Mouse (Mus musculus): ENCODE results near the gene Cstb. TPM values are rescaled to one million over a fixed set of nuclear protein-coding genes. Genes with fewer than 3 reads are reported as not detected.
A peak's percentile ranks its signal among the peaks of the same experiment; 100 is the strongest.

Cstb gene
- polyA plus RNA-seq (2015; fragmentation: Nextera tagmentation; extraction: Ambion mirVana) = 265 and 273 TPM in 2 replicates

- Histone ChIP-seq H3K4me2 (replicated peaks) (peak within 1 kb of the TSS; percentile 73), H3K9ac (peak within 1 kb of the TSS; percentile 64), H3K4me1 (peaks cover 17% of the 10 kb centered on the region), H3K27ac (replicated peaks) (peak within 1 kb of the TSS; percentile 72), H3K36me3 (peaks cover 19% of the 10 kb centered on the region), H3K4me3 (replicated peaks) (peak within 1 kb of the TSS; percentile 71), H3K9me3 (replicated peaks) (no peaks in the 10 kb centered on the region), H3K27me3 (no peaks in the 10 kb centered on the region)
- ATAC-seq (ENCODE audit: insufficient number of reproducible peaks, low FRiP score, low TSS enrichment, low read depth) = peak; percentile 88
- under 1% methylated on average over 40 of the region's 40 CpGs for WGBS
Measured at GRCm38 (mm10) chr10:78425181-78426041, at the start of gene Cstb. Cstb (plus strand) TSS chr10:78425669.

DNA sequence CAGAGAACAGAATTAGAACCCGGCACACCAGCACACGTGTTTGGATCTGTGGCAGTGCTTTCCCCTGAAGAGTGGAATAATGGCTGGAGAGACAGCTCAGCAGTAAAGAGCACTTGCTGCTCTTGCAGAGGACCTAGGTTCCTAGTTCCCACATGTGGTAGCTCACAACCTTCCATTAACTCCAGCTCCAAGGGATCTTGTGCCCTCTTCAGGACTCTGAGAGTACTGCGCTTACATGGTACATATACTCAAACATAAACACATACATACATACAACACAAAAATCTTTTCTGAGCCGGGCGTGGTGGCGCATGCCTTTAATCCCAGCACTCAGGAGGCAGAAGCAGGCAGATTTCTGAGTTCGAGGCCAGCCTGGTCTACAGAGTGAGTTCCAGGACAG lies 47.0 kb upstream of the Cstb start:
- Histone ChIP-seq H3K9ac (no peak overlapping the region), H3K4me2 (replicated peaks) (no peak overlapping the region), H3K9me3 (replicated peaks) (no peaks in the 10 kb centered on the region), H3K27me3 (no peaks in the 10 kb centered on the region), H3K4me3 (replicated peaks) (no peak overlapping the region), H3K27ac (replicated peaks) (no peak overlapping the region), H3K36me3 (no peaks in the 10 kb centered on the region), H3K4me1 (no peaks in the 10 kb centered on the region)
- WGBS = 93% methylated on average over 7 of the region's 7 CpGs
- ATAC-seq (ENCODE audit: insufficient number of reproducible peaks, low FRiP score, low TSS enrichment, low read depth) = no peak

DNA sequence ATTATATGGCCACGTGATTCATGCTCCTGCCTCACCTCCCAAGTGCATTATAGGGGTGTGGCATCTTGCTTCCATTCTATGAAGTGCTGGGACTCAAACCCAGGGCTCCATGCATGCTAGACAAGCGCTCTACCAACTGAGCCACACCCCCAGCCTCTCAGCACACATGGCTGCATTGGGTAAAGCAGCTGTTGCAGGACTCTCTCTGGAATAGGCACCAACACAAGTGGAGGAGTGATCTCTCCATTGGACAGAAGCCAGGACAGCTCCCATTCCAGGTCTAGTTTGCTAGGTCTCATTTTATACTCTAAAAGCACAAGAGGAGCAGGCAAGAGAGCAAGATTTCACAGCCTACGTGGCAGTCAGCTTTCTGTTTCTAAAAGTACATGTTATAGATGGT lies 41.9 kb upstream of the Cstb start:
- H3K4me3 ChIP-seq (replicated peaks) = no peak overlapping the region
- no peak overlapping the region for H3K4me2 ChIP-seq (replicated peaks)
- H3K27me3 ChIP-seq = no peaks in the 10 kb centered on the region
- H3K27ac ChIP-seq (replicated peaks) = no peak overlapping the region
- no peaks in the 10 kb centered on the region for H3K9me3 ChIP-seq (replicated peaks)
- H3K4me1 ChIP-seq = no peaks in the 10 kb centered on the region
- 75% methylated on average over 3 of the region's 3 CpGs for WGBS
- no peaks in the 10 kb centered on the region for H3K36me3 ChIP-seq
- ATAC-seq (ENCODE audit: insufficient number of reproducible peaks, low FRiP score, low TSS enrichment, low read depth) = no peak
- no peak overlapping the region for H3K9ac ChIP-seq

DNA sequence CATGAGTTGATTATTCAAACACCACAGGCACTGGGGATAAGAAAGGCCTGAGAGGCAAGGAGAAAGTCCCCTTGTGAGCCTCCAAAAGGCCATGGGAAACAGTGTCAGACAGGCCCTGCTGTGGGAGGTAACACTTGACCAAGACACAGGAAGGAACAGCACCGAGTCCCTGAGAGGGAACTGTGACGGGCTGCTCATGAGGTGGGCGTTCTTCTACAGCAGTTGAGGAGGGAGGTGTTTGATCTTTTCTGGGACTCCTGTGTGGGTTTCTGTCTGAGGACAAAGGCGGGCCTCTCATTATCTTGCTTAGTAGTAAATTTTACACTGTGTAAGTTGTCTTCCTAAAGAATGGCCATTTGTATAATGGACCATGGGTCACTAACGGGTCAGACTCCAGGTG lies 39.9 kb upstream of the Cstb start:
- Histone ChIP-seq H3K27me3 (peaks cover 12% of the 10 kb centered on the region), H3K36me3 (no peaks in the 10 kb centered on the region), H3K4me2 (replicated peaks) (no peak overlapping the region), H3K4me1 (no peaks in the 10 kb centered on the region), H3K4me3 (replicated peaks) (no peak overlapping the region), H3K9ac (no peak overlapping the region), H3K27ac (replicated peaks) (no peak overlapping the region), H3K9me3 (replicated peaks) (no peaks in the 10 kb centered on the region)
- WGBS = 77% methylated on average over 5 of the region's 5 CpGs
- ATAC-seq (ENCODE audit: insufficient number of reproducible peaks, low FRiP score, low TSS enrichment, low read depth) = no peak

- H3K4me1 ChIP-seq = peaks cover 7% of the 10 kb centered on the region; the same call in 1 of the 2 replicates
- peaks cover 34% of the 10 kb centered on the region for H3K27me3 ChIP-seq
- H3K36me3 ChIP-seq = no peaks in the 10 kb centered on the region
- WGBS = 53% methylated on average over 20 of the region's 20 CpGs
- H3K27ac ChIP-seq (replicated peaks) = no peak overlapping the region
- H3K4me3 ChIP-seq (replicated peaks) = no peak overlapping the region
- no peak overlapping the region for H3K4me2 ChIP-seq (replicated peaks)
- no peak for ATAC-seq (ENCODE audit: insufficient number of reproducible peaks, low FRiP score, low TSS enrichment, low read depth)
- no peaks in the 10 kb centered on the region for H3K9me3 ChIP-seq (replicated peaks)
- no peak overlapping the region for H3K9ac ChIP-seq
Measured at GRCm38 (mm10) chr10:78388216-78388980, 37.1 kb upstream of the Cstb start.

DNA sequence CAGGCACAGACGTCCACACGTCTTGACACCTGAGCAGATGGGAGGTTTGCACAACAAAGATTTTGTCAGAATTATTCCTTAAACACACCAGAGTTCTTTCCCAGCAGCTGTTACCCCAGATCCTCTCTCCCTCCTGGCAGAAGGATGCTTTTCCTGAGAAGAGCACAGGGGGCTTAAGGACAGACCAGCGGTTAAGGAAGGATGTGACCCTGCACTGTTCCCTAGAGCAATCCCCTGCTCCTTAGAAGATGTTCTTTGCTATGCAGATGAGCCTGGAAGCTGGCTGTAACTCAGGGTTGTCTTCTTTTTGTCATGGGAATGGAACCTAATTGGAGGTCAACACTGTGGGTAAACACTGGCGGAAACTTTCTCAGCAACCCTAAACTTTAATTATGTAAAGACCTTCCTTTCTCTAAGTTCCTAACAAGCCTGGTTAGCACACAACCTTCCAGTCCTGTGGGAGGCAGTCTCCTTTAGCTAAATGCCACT lies 34.4 kb upstream of the Cstb start:
- 23% methylated on average over 4 of the region's 4 CpGs for WGBS
- Histone ChIP-seq H3K36me3 (no peaks in the 10 kb centered on the region), H3K4me2 (replicated peaks) (no peak overlapping the region), H3K27me3 (peaks cover 34% of the 10 kb centered on the region), H3K27ac (replicated peaks) (no peak overlapping the region), H3K9ac (no peak overlapping the region), H3K4me3 (replicated peaks) (no peak overlapping the region), H3K9me3 (replicated peaks) (no peaks in the 10 kb centered on the region), H3K4me1 (peaks cover 8% of the 10 kb centered on the region; the same call in 1 of the 2 replicates)
- ATAC-seq (ENCODE audit: insufficient number of reproducible peaks, low FRiP score, low TSS enrichment, low read depth) = no peak

DNA sequence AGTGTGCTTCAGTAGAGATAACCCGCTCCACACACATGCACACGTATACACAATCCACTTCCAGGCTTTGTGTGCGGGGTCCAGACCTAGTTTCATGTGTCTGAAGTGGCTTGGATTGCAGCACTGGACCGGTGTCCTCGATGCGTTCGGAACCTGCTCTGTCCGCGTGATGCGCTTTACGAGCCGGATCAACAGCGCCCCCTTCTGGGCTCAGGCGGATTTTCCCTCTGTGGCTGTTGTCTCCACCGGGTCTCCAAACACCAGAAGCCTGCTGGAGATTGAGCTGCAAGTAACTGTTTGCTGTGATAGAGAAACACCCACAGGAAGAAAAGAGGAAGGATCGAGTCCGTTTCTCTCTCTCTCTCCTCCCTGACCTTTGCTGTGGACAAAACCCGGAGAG lies 33.4 kb upstream of the Cstb start:
- Histone ChIP-seq H3K9ac (no peak overlapping the region), H3K27ac (replicated peaks) (no peak overlapping the region), H3K4me3 (replicated peaks) (no peak overlapping the region; the same call in 1 of the 2 replicates), H3K27me3 (peaks cover 34% of the 10 kb centered on the region), H3K4me2 (replicated peaks) (no peak overlapping the region), H3K9me3 (replicated peaks) (no peaks in the 10 kb centered on the region), H3K36me3 (no peaks in the 10 kb centered on the region), H3K4me1 (peaks cover 12% of the 10 kb centered on the region; the same call in 1 of the 2 replicates)
- ATAC-seq (ENCODE audit: insufficient number of reproducible peaks, low FRiP score, low TSS enrichment, low read depth) = no peak
- 2% methylated on average over 18 of the region's 18 CpGs for WGBS

DNA sequence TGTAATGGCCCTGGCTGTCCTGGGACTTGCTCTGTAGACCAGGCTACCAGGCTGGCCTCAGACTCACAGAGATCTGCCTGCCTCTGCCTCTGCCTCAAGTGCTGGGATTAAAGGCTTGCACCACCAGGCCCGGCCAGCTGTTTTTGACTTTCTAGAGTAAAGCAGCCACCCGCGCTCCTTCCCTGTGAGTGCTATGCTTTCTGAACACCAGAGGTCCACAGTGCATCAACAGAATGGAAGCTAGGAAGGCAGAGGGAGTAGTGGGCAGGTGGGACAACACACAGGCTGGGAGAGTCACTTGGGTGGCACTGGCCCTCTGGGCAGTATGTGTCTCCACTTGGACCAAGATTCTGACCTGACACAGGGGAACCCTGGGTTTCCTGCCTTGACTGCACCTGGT lies 30.1 kb upstream of the Cstb start:
- Histone ChIP-seq H3K27me3 (peaks cover 23% of the 10 kb centered on the region), H3K9me3 (replicated peaks) (no peaks in the 10 kb centered on the region), H3K4me1 (peaks cover 20% of the 10 kb centered on the region; the same call in 1 of the 2 replicates), H3K9ac (no peak overlapping the region), H3K4me3 (replicated peaks) (no peak overlapping the region), H3K36me3 (peaks cover 12% of the 10 kb centered on the region), H3K27ac (replicated peaks) (no peak overlapping the region), H3K4me2 (replicated peaks) (no peak overlapping the region)
- no peak for ATAC-seq (ENCODE audit: insufficient number of reproducible peaks, low FRiP score, low TSS enrichment, low read depth)
- 81% methylated on average over 3 of the region's 3 CpGs for WGBS

DNA sequence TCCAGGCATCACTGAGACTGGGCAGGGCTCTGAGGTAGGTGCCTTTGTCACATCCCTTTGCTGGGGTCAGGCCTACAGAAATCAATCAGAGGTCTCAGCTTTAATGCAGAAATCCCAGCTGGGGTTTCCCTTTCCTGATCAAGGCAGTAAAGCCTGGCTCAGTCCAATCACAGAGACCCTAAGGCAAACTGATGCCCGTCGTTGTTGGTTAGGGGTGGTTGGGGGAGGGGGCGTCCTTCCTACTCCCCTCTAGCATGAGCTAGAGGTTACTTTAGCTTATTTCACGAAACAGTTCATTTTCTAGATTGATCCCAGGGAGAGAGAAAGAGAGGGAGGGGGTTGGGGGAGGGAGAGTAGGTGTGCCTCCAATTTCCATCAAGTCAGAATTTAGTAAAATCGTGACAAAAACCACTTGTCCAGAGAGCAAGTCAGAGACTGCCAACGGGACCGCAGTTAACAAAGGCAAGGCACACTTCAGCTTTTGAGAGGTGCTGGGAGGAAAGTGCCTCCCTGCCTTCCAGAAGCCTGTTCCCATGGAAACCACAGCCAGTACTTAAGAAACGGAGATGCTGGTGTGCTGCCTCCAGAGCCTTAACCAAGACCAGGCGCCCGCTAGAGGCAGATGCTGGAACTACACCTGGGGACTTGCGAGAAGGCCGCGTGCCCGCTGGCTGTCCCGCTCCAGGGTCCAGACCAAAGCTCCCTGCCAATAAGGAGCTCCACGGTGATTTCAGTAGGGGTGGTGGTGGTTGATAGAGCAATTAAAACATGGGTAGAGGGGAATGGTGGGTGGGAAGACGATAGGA lies 29.4 kb upstream of the Cstb start:
- no peak for ATAC-seq (ENCODE audit: insufficient number of reproducible peaks, low FRiP score, low TSS enrichment, low read depth)
- H3K4me2 ChIP-seq (replicated peaks) = 0 out of 2 replicates have a peak overlapping the region, but pooled peaks have one; percentile 12

GRCm38 (mm10) chr10:78396625-78396885 lies 28.9 kb upstream of the Cstb start:
- ATAC-seq (ENCODE audit: insufficient number of reproducible peaks, low FRiP score, low TSS enrichment, low read depth) = no peak
- Histone ChIP-seq H3K4me3 (replicated peaks) (no peak overlapping the region), H3K27ac (replicated peaks) (no peak overlapping the region), H3K9me3 (replicated peaks) (no peaks in the 10 kb centered on the region), H3K9ac (no peak overlapping the region), H3K4me2 (replicated peaks) (0 out of 2 replicates have a peak overlapping the region, but pooled peaks have one; percentile 12), H3K27me3 (peaks cover 11% of the 10 kb centered on the region), H3K36me3 (peaks cover 24% of the 10 kb centered on the region), H3K4me1 (peaks cover 20% of the 10 kb centered on the region; the same call in 1 of the 2 replicates)
- WGBS = 54% methylated on average over 4 of the region's 4 CpGs

More for the DNA sequence above, 29.4 kb upstream of the Cstb start:
- Histone ChIP-seq H3K9ac (no peak overlapping the region), H3K4me1 (peaks cover 20% of the 10 kb centered on the region; the same call in 1 of the 2 replicates), H3K27ac (replicated peaks) (no peak overlapping the region), H3K27me3 (peaks cover 16% of the 10 kb centered on the region), H3K36me3 (peaks cover 19% of the 10 kb centered on the region), H3K4me3 (replicated peaks) (no peak overlapping the region), H3K9me3 (replicated peaks) (no peaks in the 10 kb centered on the region)
- 7% methylated on average over 17 of the region's 17 CpGs for WGBS

Data from embryonic facial prominence, embryonic 15.5 days (tissue).